Mouse (Mus musculus): ENCODE results near the gene Arid2. TPM values are rescaled to one million over a fixed set of nuclear protein-coding genes. Genes with fewer than 3 reads are reported as not detected.
"Not testable (repeated sequence)": the region's sequence is repeated elsewhere in the genome, so short reads cannot be mapped to it uniquely, and the experiment has no call there.

Arid2 gene
- polyA plus RNA-seq, 3 experiments from 2014 or later: 13.7 to 21.7 (median 17.0) TPM

- peak; percentile 71 for ATAC-seq
Observed at GRCm38 (mm10) chr15:96286015-96286934, 1.0 kb upstream of the Arid2 start.

GRCm38 (mm10) chr15:96286935-96287292 is 404 bp upstream of the Arid2 start:
- peak; percentile 19 for ATAC-seq

- no peak for ATAC-seq
Observed at GRCm38 (mm10) chr15:96287976-96288835, 888 bp downstream of the Arid2 start.

- no peak for ATAC-seq
Observed at GRCm38 (mm10) chr15:96288836-96289390, 1.6 kb downstream of the Arid2 start.

GRCm38 (mm10) chr15:96290001-96290400 is 2.7 kb downstream of the Arid2 start:
- ATAC-seq: no peak

- ATAC-seq: no peak
Observed at GRCm38 (mm10) chr15:96293444-96293843, 6.1 kb downstream of the Arid2 start.

- ATAC-seq: no peak
Observed at GRCm38 (mm10) chr15:96297078-96297590, 9.8 kb downstream of the Arid2 start.

- peak; percentile 88 for ATAC-seq
Observed at GRCm38 (mm10) chr15:96297623-96298188, 10.4 kb downstream of the Arid2 start.

- no peak for ATAC-seq
Observed at GRCm38 (mm10) chr15:96309310-96309709, 22.0 kb downstream of the Arid2 start.

- no peak for ATAC-seq
Observed at GRCm38 (mm10) chr15:96312902-96313301, 25.6 kb downstream of the Arid2 start.

GRCm38 (mm10) chr15:96315664-96316063 is 28.3 kb downstream of the Arid2 start:
- ATAC-seq: no peak

- ATAC-seq: no peak
Observed at GRCm38 (mm10) chr15:96319335-96319734, 32.0 kb downstream of the Arid2 start.

- ATAC-seq: no peak
Observed at GRCm38 (mm10) chr15:96325726-96326328, 38.5 kb downstream of the Arid2 start.

- ATAC-seq: not testable (repeated sequence)
Observed at GRCm38 (mm10) chr15:96328722-96329121, 41.4 kb downstream of the Arid2 start.

- ATAC-seq: no peak
Observed at GRCm38 (mm10) chr15:96330536-96330935, 43.2 kb downstream of the Arid2 start.

GRCm38 (mm10) chr15:96332468-96333213 is 45.3 kb downstream of the Arid2 start:
- peak; percentile 28 for ATAC-seq

GRCm38 (mm10) chr15:96333350-96333749 is 46.0 kb downstream of the Arid2 start:
- ATAC-seq: no peak

GRCm38 (mm10) chr15:96340924-96341323 is 53.6 kb downstream of the Arid2 start:
- ATAC-seq: no peak

- no peak for ATAC-seq
Observed at GRCm38 (mm10) chr15:96342097-96342496, 54.8 kb downstream of the Arid2 start.

GRCm38 (mm10) chr15:96342871-96343270 is 55.6 kb downstream of the Arid2 start:
- no peak for ATAC-seq

- ATAC-seq: peak; percentile 60
Observed at GRCm38 (mm10) chr15:96344591-96345285, 57.4 kb downstream of the Arid2 start.

Measured in inflammation-experienced regulatory T-cells, adult 6 months (primary cell).